Mouse (Mus musculus): ENCODE results near the gene Dxo.

Dxo gene

GRCm38 (mm10) chr17:34881683-34882310 lies 45.0 kb downstream of the Dxo start, which contains the start of gene Gm20547:
TSS of gene Gm20547 (minus strand) at chr17:34882042.
- no peak for DNase-seq (ENCODE audit: low spot score)

DNA sequence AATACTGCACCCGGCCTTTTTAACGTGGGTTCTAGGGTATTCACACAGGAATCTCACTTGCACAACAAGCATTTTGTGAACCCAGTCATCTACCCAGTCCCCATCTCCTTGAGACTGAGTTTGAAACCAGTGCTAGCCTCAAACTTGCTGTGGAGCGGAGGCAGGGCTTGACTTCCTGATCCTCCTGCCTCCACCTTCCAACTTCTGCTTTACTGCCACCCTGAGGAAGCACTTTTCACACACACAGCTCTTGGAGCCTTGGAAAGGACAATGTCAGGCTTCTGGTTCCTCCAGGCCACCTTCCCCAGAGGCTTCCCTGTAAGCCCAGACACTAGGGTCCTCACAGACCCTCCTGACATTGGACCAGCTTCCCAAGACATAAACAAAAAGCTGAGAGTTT lies 46.5 kb downstream of the Dxo start:
- DNase-seq (ENCODE audit: low spot score) = no peak

DNA sequence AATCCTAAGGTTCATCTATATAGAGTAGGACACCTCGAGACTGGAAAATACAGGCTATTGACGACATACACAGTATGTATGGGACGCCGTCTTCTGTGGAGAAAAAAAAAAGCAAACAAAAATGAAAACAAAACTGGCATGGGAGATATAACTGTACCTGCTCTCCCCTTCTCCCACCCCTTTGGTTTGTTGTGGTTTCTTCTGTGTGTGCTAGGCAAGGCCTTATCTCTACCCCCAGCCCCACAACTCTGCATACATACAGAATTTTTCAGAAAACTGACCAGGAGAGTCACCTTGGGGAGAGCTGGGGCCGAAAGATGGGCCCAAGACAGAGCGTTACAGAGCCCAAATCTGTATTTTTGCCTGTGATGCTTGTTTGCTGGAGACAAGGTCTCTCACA lies 47.9 kb downstream of the Dxo start:
- no peak for DNase-seq (ENCODE audit: low spot score)

DNA sequence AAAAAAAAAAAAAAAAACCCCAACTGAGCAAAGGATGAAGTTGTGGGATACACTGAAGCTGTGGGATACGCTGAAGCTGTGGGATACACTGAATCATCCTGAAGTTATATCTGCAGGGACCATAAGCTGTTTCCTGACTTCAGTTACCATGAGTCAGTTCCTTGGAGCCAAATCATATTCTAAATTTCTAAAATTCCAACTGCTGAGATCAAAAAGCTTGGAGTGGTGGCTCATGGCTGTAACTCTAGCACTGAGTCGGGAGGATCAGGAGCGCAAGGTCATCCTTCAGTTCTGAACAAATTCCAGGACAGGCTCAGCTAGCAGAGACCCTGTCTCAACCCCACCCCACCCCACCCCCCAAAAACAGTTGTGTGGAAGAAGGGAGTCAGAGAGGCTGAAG lies 48.8 kb downstream of the Dxo start:
- no peak for DNase-seq (ENCODE audit: low spot score)

GRCm38 (mm10) chr17:34887942-34888341 lies 51.1 kb downstream of the Dxo start:
- no peak for DNase-seq (ENCODE audit: low spot score)
